Comparison of ENCODE assay signal across 14 mouse cellular contexts in genomic region chr9:98427906-98428517, GRCm38 (mm10). TPM values are rescaled to one million over a fixed set of nuclear protein-coding genes. Genes with fewer than 3 reads are reported as not detected.
DNase-seq lines count a peak whose midpoint lies in the region; ATAC-seq and TF ChIP-seq lines count a peak whose summit lies in the region.
"Had no signal": no experiment of that assay in that cellular context is flagged by ENCODE, and none has a peak within 500 bp of the region (broad histone marks: within the 10 kb centered on the region; RNA-seq: fewer than 3 reads in every experiment).

No protein-coding gene starts in this region.

- no peaks in the 10 kb centered on the region for H3K36me3 ChIP-seq in liver, adult 2 months (ENCODE audit: control insufficient read depth, insufficient read depth, low read length)
- H3K36me3 ChIP-seq in heart, embryonic 12.5 days: no peaks in the 10 kb centered on the region
- no peaks in the 10 kb centered on the region for H3K36me3 ChIP-seq in intestine, embryonic 16.5 days (ENCODE audit: control insufficient read depth, insufficient read depth, low read length)
- H3K36me3 ChIP-seq in stomach, embryonic 16.5 days (ENCODE audit: control insufficient read depth, insufficient read depth, low read length): no peaks in the 10 kb centered on the region
- H3K36me3 ChIP-seq: G1E had no signal

- DNase-seq in liver, adult 2 months (ENCODE audit: extremely low read depth, low read depth, low spot score): peak; percentile 5
- DNase-seq in liver: no peak
- DNase-seq in ovary, postnatal 10 days (ENCODE audit: low spot score): no peak
- DNase-seq: adrenal gland, postnatal 25 days; cerebellum, postnatal 10 days; layer of hippocampus, postnatal 36 days had no signal

- peak overlapping the region; percentile 77 for H3K4me2 ChIP-seq in heart, embryonic 12.5 days
- H3K4me2 ChIP-seq in intestine, embryonic 16.5 days (ENCODE audit: low read depth, low read length): no peak overlapping the region
- no peak overlapping the region; the same call in 1 of the 2 replicates for H3K4me2 ChIP-seq in stomach, embryonic 16.5 days (ENCODE audit: low read depth, low read length)

- H3K9ac ChIP-seq in liver, adult 2 months (ENCODE audit: low read depth, low read length): no peak overlapping the region
- H3K9ac ChIP-seq in heart, embryonic 12.5 days: no peak overlapping the region
- H3K9ac ChIP-seq in intestine, embryonic 16.5 days (ENCODE audit: low read depth, low read length): no peak overlapping the region
- no peak overlapping the region for H3K9ac ChIP-seq in stomach, embryonic 16.5 days (ENCODE audit: low read length)

- no peaks in the 10 kb centered on the region for H3K79me2 ChIP-seq in liver, adult 2 months (ENCODE audit: control insufficient read depth, insufficient read depth, low read length)

- no peak for ATAC-seq in heart, embryonic 12.5 days (ENCODE audit: insufficient number of reproducible peaks, low FRiP score)
- ATAC-seq in intestine, embryonic 16.5 days: no peak
- no peak for ATAC-seq in stomach, embryonic 16.5 days (ENCODE audit: insufficient read depth, low FRiP score)
- ATAC-seq in megakaryocyte-erythroid progenitor cell, adult 5-6 weeks (replicated peaks; ENCODE audit: low FRiP score, low TSS enrichment, poor library complexity, severe bottlenecking): no peak

- no peak for TF ChIP-seq CTCF in liver, adult 2 months (IDR thresholded peaks at IDR 0.05; ENCODE audit: low read depth, low read length)

- 85% methylated on average over 4 of the region's 4 CpGs for WGBS in liver, adult 2 months
- WGBS in heart, embryonic 12.5 days: 50% methylated on average over 4 of the region's 4 CpGs
- 61% methylated on average over 4 of the region's 4 CpGs for WGBS in intestine, embryonic 16.5 days
- WGBS in stomach, embryonic 16.5 days: 54% methylated on average over 4 of the region's 4 CpGs

- peak overlapping the region; percentile 58 for H3K27ac ChIP-seq in liver, adult 2 months (replicated peaks; ENCODE audit: insufficient read depth, low read depth, low read length)
- peak overlapping the region; percentile 87; the same call in 1 of the 2 replicates for H3K27ac ChIP-seq in heart, embryonic 12.5 days (ENCODE audit: poor library complexity, severe bottlenecking)
- H3K27ac ChIP-seq in intestine, embryonic 16.5 days (ENCODE audit: low read length): peak overlapping the region; percentile 52; the same call in 1 of the 2 replicates
- peak overlapping the region; percentile 17; the same call in 1 of the 2 replicates for H3K27ac ChIP-seq in stomach, embryonic 16.5 days (ENCODE audit: low read length)

- H3K4me1 ChIP-seq in liver, adult 2 months (ENCODE audit: control insufficient read depth, insufficient read depth, low read length): peaks cover 12% of the 10 kb centered on the region
- H3K4me1 ChIP-seq in heart, embryonic 12.5 days (replicated peaks): peaks cover 62% of the 10 kb centered on the region
- H3K4me1 ChIP-seq in intestine, embryonic 16.5 days (ENCODE audit: control insufficient read depth, insufficient read depth, low read length): peaks cover 65% of the 10 kb centered on the region
- peaks cover 60% of the 10 kb centered on the region for H3K4me1 ChIP-seq in stomach, embryonic 16.5 days (ENCODE audit: control insufficient read depth, insufficient read depth, low read length)

- H3K9me3 ChIP-seq in heart, embryonic 12.5 days (replicated peaks): no peaks in the 10 kb centered on the region
- no peaks in the 10 kb centered on the region for H3K9me3 ChIP-seq in intestine, embryonic 16.5 days (ENCODE audit: control insufficient read depth, low read length)
- no peaks in the 10 kb centered on the region for H3K9me3 ChIP-seq in stomach, embryonic 16.5 days (replicated peaks; ENCODE audit: control insufficient read depth, low read length)
- H3K9me3 ChIP-seq: G1E had no signal

- H3K4me3 ChIP-seq in liver, adult 2 months (ENCODE audit: insufficient read depth, low read depth, low read length): no peak overlapping the region
- no peak overlapping the region for H3K4me3 ChIP-seq in heart, embryonic 12.5 days
- H3K4me3 ChIP-seq in intestine, embryonic 16.5 days (ENCODE audit: low read length): no peak overlapping the region
- H3K4me3 ChIP-seq in stomach, embryonic 16.5 days (replicated peaks; ENCODE audit: low read length): no peak overlapping the region
- H3K4me3 ChIP-seq: myocyte had no signal

- TF ChIP-seq POLR2A in liver, adult 2 months (IDR thresholded peaks at IDR 0.05; ENCODE audit: extremely low read depth, insufficient read depth, low read length): no peak

- H3K27me3 ChIP-seq in liver, adult 2 months (ENCODE audit: control insufficient read depth, insufficient read depth, low read length): no peaks in the 10 kb centered on the region
- H3K27me3 ChIP-seq in heart, embryonic 12.5 days (replicated peaks): no peaks in the 10 kb centered on the region; the same call in 1 of the 2 replicates
- H3K27me3 ChIP-seq in intestine, embryonic 16.5 days (replicated peaks; ENCODE audit: control insufficient read depth, insufficient read depth, low read length): no peaks in the 10 kb centered on the region
- H3K27me3 ChIP-seq in stomach, embryonic 16.5 days (ENCODE audit: control insufficient read depth, insufficient read depth, low read length): no peaks in the 10 kb centered on the region

RNA-seq across cellular contexts. Expression of gene Rbp1, which starts 5.3 kb away (rescaled TPM):
- total RNA-seq in liver, adult 2 months (2014; rRNA removed): 10.7 and 25.2 TPM in 2 replicates
- polyA plus RNA-seq in liver, adult 2 months (2012; rRNA removed): 7.1 and 11.5 TPM in 2 replicates
- 60.3 and 64.1 TPM in 2 replicates for polyA plus RNA-seq in heart, embryonic 12.5 days (2016; fragmentation: Nextera tagmentation; extraction: Ambion mirVana)
- polyA plus RNA-seq in intestine, embryonic 16.5 days (2015; fragmentation: Nextera tagmentation; extraction: Ambion mirVana): 42.9 and 51.5 TPM in 2 replicates
- polyA plus RNA-seq in stomach, embryonic 16.5 days (2015; fragmentation: Nextera tagmentation; extraction: Ambion mirVana): 81.3 and 82.8 TPM in 2 replicates
- 2.2 and 3.6 TPM in 2 replicates for total RNA-seq in megakaryocyte-erythroid progenitor cell, adult 5-6 weeks (2014; fragmentation: Nextera tagmentation)
- 0.99 and 1.8 TPM in 2 replicates for total RNA-seq in megakaryocyte-erythroid progenitor cell, adult 5-6 weeks (2017)
- polyA plus RNA-seq: G1E had no signal

RNA-seq across cellular contexts. Expression of gene Rbp2, which starts 57.9 kb away (rescaled TPM):
- not detected in 2 replicates for total RNA-seq in liver, adult 2 months (2014; rRNA removed)
- not detected in 2 replicates for polyA plus RNA-seq in liver, adult 2 months (2012; rRNA removed)
- polyA plus RNA-seq in heart, embryonic 12.5 days (2016; fragmentation: Nextera tagmentation; extraction: Ambion mirVana): 0.31 and 0.33 TPM in 2 replicates
- polyA plus RNA-seq in intestine, embryonic 16.5 days (2015; fragmentation: Nextera tagmentation; extraction: Ambion mirVana): 749 and 1,123 TPM in 2 replicates
- polyA plus RNA-seq in stomach, embryonic 16.5 days (2015; fragmentation: Nextera tagmentation; extraction: Ambion mirVana): 164 and 168 TPM in 2 replicates
- total RNA-seq in megakaryocyte-erythroid progenitor cell, adult 5-6 weeks (2014; fragmentation: Nextera tagmentation): not detected in 2 replicates
- not detected in 2 replicates for total RNA-seq in megakaryocyte-erythroid progenitor cell, adult 5-6 weeks (2017)
- total RNA-seq: adrenal gland, postnatal 25 days; G1E; heart, postnatal 14 days; layer of hippocampus, postnatal 36 days had no signal
- polyA plus RNA-seq: spleen, adult 2 months had no signal

Comparison
In these comparisons a context has a peak if more than half of its experiments do, and no peak if none do; other contexts are left out.
1. H3K27ac ChIP-seq: peak in every context shown above with its lines; median percentile 87 in heart, embryonic 12.5 days; 58 in liver, adult 2 months; 52 in intestine, embryonic 16.5 days; 17 in stomach, embryonic 16.5 days.
2. RNA of gene Rbp2, which starts 57.9 kb away (polyA plus RNA-seq): 749 to 1,123 TPM in intestine, embryonic 16.5 days and 164 to 168 TPM in stomach, embryonic 16.5 days; 0.31 to 0.33 TPM in heart, embryonic 12.5 days and not detected in liver, adult 2 months; every median in the first group is over 100 times any median in the second.